Mouse (Mus musculus) neural tube, embryonic 14.5 days (tissue): ENCODE data around the gene Ttll12. TPM values are rescaled to one million over a fixed set of nuclear protein-coding genes. Genes with fewer than 3 reads are reported as not detected.

Experiments used
- ATAC-seq: fragments of 200-750 bp; cut with Nextera tagmentation; 2 replicates; pipeline ENCODE4 v1.8.0; 2017; ENCODE audit warnings: low read depth, mild to moderate bottlenecking, moderate TSS enrichment, moderate library complexity
- H3K27ac ChIP-seq: fragments of 300-500 bp; sonication (generic); 2 replicates; pipeline ENCODE4 v1.5.1; 2014; ENCODE audit warnings: low read depth, mild to moderate bottlenecking, control low read depth, low read length, moderate library complexity, mixed read lengths
- H3K27me3 ChIP-seq: fragments of 300-500 bp; sonication (generic); 2 replicates; pipeline ENCODE4 v1.6.1; 2014; ENCODE audit warnings: low read length; ENCODE audit not compliant: control insufficient read depth, insufficient read depth
- H3K36me3 ChIP-seq: fragments of 300-500 bp; sonication (generic); 2 replicates; pipeline ENCODE4 v1.6.1; 2014; ENCODE audit warnings: low read length, mixed read lengths; ENCODE audit not compliant: control insufficient read depth, insufficient read depth
- H3K4me1 ChIP-seq: fragments of 300-500 bp; sonication (generic); 2 replicates; pipeline ENCODE4 v1.6.1; 2014; ENCODE audit warnings: low read length; ENCODE audit not compliant: control insufficient read depth, insufficient read depth
- H3K4me2 ChIP-seq: fragments of 300-500 bp; sonication (generic); 2 replicates; pipeline ENCODE4 v1.6.1; 2014; ENCODE audit warnings: mild to moderate bottlenecking, low read depth, low read length, control low read depth
- H3K4me3 ChIP-seq: fragments of 300-500 bp; sonication (generic); 2 replicates; pipeline ENCODE4 v1.5.1; 2014; ENCODE audit warnings: low read depth, low read length, control low read depth, mixed read lengths
- H3K9ac ChIP-seq: fragments of 300-500 bp; sonication (generic); replicated peaks from 2 replicates; pipeline ENCODE4 v1.6.1; 2014; ENCODE audit warnings: low read depth, mild to moderate bottlenecking, control low read depth, low read length, mixed read lengths
- H3K9me3 ChIP-seq: fragments of 300-500 bp; sonication (generic); 2 replicates; pipeline ENCODE4 v1.6.1; 2016; ENCODE audit warnings: low read length; ENCODE audit not compliant: control insufficient read depth
- WGBS: fragments of 180-500 bp; shearing (Covaris S2); extraction: QIAGEN DNeasy Blood & Tissue Kit; methylation state at CpG from one replicate; pipeline ENCODE4 v1.1.7; 2014; 5-methylcytosine and 5-hydroxymethylcytosine counted together
- polyA plus RNA-seq: library from polyadenylated mRNA; unstranded; fragments of >200 nt; fragmentation: Nextera tagmentation; extraction: Ambion mirVana; gene quantifications from 2 replicates; pipeline ENCODE4 v1.2.1, GENCODE M21; 2014

Gene Ttll12
- 39.8 and 42.6 TPM in 2 replicates for polyA plus RNA-seq

- peak; percentile 95 for ATAC-seq
- Histone ChIP-seq H3K4me3 (peak within 1 kb of the TSS; percentile 71), H3K4me1 (peaks cover 12% of the 10 kb centered on the region; the same call in 1 of the 2 replicates), H3K9ac (peak within 1 kb of the TSS; percentile 66), H3K9me3 (no peaks in the 10 kb centered on the region), H3K4me2 (peak within 1 kb of the TSS; percentile 85), H3K27me3 (no peaks in the 10 kb centered on the region), H3K36me3 (no peaks in the 10 kb centered on the region), H3K27ac (peak within 1 kb of the TSS; percentile 60)
- under 1% methylated on average over 68 of the region's 68 CpGs for WGBS
These were observed at the start of gene Ttll12 for GRCm38 (mm10) chr15:83594513-83595363. Gene Ttll12, minus strand, starts transcription at chr15:83595157.

DNA sequence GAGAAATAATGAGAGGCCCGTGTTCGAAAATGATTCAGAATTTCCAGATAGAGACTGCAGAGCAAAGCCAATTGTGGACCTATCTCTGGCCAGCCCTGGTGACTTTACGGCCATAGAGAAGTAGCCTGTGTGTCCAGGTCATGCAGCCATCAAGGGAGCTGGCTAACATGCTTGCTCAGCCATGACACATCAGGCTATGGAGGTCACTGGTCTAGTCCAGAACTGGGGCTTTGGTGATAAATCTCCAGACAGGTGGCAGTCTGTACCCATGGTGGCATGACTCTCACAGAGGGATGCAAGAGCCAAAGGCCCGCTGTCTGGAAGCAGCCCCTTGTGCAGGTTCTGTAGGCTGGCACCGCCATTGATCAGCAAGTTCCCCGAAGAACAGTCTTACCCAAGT lies 47.6 kb upstream of the Ttll12 start:
- Histone ChIP-seq H3K9ac (no peak overlapping the region), H3K9me3 (no peaks in the 10 kb centered on the region), H3K36me3 (no peaks in the 10 kb centered on the region), H3K27me3 (no peaks in the 10 kb centered on the region), H3K4me2 (no peak overlapping the region), H3K4me3 (no peak overlapping the region), H3K27ac (no peak overlapping the region), H3K4me1 (no peaks in the 10 kb centered on the region)
- no peak for ATAC-seq
- WGBS = 93% methylated on average over 6 of the region's 6 CpGs

DNA sequence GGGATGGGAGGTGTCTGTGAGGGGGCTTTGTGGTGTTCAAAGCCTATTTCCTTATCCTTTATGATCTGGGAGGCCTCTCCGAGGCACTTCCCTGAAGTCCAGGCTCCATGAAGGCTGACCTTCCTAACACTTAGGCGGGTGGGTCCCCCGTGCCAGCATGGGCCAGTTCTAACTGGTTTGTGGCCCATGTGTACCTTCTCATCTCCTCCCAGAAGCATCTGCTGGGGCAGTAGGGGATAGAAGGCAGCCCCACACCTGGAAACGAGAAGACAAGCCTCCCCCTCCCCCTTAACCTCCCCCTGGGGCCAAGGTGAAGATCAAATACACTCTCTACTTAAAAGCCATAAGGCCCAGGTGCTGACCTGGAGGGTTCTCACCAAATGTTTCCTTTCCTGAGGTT lies 45.3 kb upstream of the Ttll12 start:
- H3K36me3 ChIP-seq = no peaks in the 10 kb centered on the region
- WGBS = 83% methylated on average over 4 of the region's 4 CpGs
- no peak for ATAC-seq
- no peaks in the 10 kb centered on the region for H3K4me1 ChIP-seq
- no peaks in the 10 kb centered on the region for H3K27me3 ChIP-seq
- no peak overlapping the region for H3K4me3 ChIP-seq
- H3K27ac ChIP-seq = no peak overlapping the region
- no peak overlapping the region for H3K9ac ChIP-seq
- no peaks in the 10 kb centered on the region for H3K9me3 ChIP-seq
- no peak overlapping the region for H3K4me2 ChIP-seq

GRCm38 (mm10) chr15:83639160-83639559 lies 44.2 kb upstream of the Ttll12 start:
- ATAC-seq = no peak
- 70% methylated on average over 3 of the region's 3 CpGs for WGBS
- Histone ChIP-seq H3K36me3 (no peaks in the 10 kb centered on the region), H3K9ac (no peak overlapping the region), H3K9me3 (no peaks in the 10 kb centered on the region), H3K4me1 (no peaks in the 10 kb centered on the region), H3K27ac (no peak overlapping the region), H3K4me3 (no peak overlapping the region), H3K4me2 (no peak overlapping the region), H3K27me3 (no peaks in the 10 kb centered on the region)

DNA sequence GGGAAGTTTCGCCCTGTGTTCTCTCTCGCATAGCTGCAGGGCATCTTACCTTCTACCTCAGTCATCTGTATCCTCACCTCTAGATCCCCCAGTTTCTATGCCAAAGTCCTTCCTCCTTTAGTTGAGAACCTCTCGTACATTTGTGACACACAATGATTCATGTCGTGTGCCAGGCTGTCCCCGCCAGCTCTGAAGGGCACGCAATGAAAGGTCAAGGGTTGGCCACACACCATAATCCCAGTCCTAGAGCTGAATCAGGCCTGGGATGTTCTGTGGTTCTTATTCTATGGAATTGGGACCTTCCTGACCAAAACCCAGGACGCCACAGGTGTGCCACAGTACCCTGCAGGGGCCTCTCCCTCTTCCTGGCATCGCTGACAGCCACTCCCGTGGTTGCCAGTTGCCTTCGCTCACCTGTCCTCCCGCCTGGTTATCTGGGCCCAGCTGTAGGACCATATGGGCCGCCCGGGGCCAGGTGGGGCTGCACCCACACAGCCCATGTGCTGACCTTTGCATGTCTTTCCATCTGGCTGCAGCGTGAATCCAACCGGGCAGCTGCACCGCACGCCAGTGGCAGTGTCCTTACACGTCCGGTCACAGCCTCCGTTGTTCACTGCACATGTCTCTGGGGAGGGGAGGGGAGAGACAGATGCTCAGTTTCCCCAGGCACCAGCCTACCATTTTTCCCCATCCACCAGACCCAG lies 43.4 kb upstream of the Ttll12 start:
- H3K4me1 ChIP-seq = no peaks in the 10 kb centered on the region
- H3K9me3 ChIP-seq = no peaks in the 10 kb centered on the region
- ATAC-seq = no peak
- H3K9ac ChIP-seq = no peak overlapping the region
- no peaks in the 10 kb centered on the region for H3K27me3 ChIP-seq
- H3K4me3 ChIP-seq = no peak overlapping the region
- no peaks in the 10 kb centered on the region for H3K36me3 ChIP-seq
- H3K27ac ChIP-seq = no peak overlapping the region
- H3K4me2 ChIP-seq = no peak overlapping the region
- 76% methylated on average over 20 of the region's 20 CpGs for WGBS

DNA sequence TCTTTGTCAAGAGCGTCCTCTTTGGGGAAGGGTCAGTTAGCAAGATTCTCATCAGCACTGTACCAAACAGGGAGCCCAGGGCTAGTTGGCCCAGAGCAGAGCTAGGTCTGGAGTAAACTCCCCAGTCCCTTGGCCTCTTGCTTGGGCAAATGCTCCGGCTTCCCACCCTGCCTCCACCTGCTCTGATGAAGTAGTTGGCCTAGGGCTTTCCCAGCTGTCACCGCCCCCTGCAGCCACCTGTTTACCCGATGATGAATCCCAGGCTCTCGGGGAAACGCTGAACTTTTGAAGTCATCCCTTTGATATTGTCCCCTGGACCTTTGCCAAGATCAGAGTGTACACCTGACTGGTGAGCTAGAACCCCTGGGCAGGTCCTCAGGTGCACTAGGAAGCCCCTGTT lies 41.8 kb upstream of the Ttll12 start:
- H3K9ac ChIP-seq = no peak overlapping the region
- H3K27me3 ChIP-seq = no peaks in the 10 kb centered on the region
- no peak overlapping the region for H3K27ac ChIP-seq
- no peaks in the 10 kb centered on the region for H3K4me1 ChIP-seq
- no peak for ATAC-seq
- no peak overlapping the region for H3K4me3 ChIP-seq
- WGBS = 82% methylated on average over 6 of the region's 6 CpGs
- H3K4me2 ChIP-seq = no peak overlapping the region
- no peaks in the 10 kb centered on the region for H3K9me3 ChIP-seq
- H3K36me3 ChIP-seq = no peaks in the 10 kb centered on the region

DNA sequence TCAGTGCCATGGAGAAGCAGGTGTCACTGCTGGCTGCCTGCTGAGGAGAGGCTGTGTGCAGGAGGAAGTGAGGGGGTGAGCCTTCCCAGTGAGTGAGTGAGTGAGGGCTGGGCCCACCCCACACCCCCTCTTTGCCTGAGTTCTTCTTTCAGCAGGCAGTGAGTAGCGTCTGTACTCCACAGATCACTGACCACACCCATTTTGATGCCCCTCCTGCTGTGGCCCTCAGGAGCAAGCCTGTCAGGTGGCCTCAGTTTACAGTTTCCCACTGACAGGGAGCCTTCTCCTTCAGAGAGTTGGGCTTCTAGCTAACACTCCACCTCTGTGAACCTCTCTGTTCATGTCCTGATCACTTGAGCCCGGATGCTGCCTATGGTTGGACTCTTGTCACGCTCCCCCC lies 40.3 kb upstream of the Ttll12 start:
- H3K9me3 ChIP-seq = no peaks in the 10 kb centered on the region
- no peak overlapping the region for H3K9ac ChIP-seq
- H3K27me3 ChIP-seq = no peaks in the 10 kb centered on the region
- no peaks in the 10 kb centered on the region for H3K4me1 ChIP-seq
- no peak overlapping the region for H3K27ac ChIP-seq
- H3K4me2 ChIP-seq = no peak overlapping the region
- ATAC-seq = no peak
- no peaks in the 10 kb centered on the region for H3K36me3 ChIP-seq
- no peak overlapping the region for H3K4me3 ChIP-seq
- WGBS = 44% methylated on average over 3 of the region's 3 CpGs

DNA sequence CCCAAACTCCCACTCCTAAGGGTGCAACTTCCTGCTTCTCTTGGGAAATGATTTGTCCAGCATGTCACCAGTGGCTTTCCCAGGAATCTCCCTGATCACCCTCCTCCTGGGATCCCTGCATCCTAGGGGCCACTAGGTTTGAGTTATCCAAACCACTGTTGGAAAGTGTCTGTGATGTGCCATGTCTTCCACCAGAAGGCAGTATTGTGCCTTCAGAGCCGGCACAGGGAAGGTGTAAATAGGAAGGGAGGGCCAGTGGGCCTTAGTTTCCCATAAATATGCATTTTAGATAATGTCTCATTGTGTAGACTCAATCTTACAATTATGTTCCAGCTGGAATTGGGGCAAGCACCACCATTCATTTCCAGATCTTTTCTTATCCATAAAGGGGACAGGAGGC lies 39.1 kb upstream of the Ttll12 start:
- Histone ChIP-seq H3K36me3 (no peaks in the 10 kb centered on the region), H3K4me2 (no peak overlapping the region), H3K4me3 (no peak overlapping the region), H3K9me3 (no peaks in the 10 kb centered on the region), H3K27me3 (no peaks in the 10 kb centered on the region), H3K27ac (no peak overlapping the region), H3K4me1 (no peaks in the 10 kb centered on the region), H3K9ac (no peak overlapping the region)
- ATAC-seq = no peak
- WGBS = 10% methylated on average over 1 of the region's 1 CpGs

GRCm38 (mm10) chr15:83631071-83631470 lies 36.1 kb upstream of the Ttll12 start:
- no peaks in the 10 kb centered on the region for H3K36me3 ChIP-seq
- H3K27me3 ChIP-seq = no peaks in the 10 kb centered on the region
- no peaks in the 10 kb centered on the region for H3K9me3 ChIP-seq
- ATAC-seq = no peak
- WGBS = 88% methylated on average over 7 of the region's 7 CpGs
- H3K4me2 ChIP-seq = no peak overlapping the region
- no peak overlapping the region for H3K9ac ChIP-seq
- no peak overlapping the region for H3K4me3 ChIP-seq
- H3K4me1 ChIP-seq = no peaks in the 10 kb centered on the region
- H3K27ac ChIP-seq = no peak overlapping the region
